Mouse (Mus musculus): ENCODE results near the gene Msh2. TPM values are rescaled to one million over a fixed set of nuclear protein-coding genes. Genes with fewer than 3 reads are reported as not detected.

Gene Msh2
- polyA plus RNA-seq, 1 experiment: 25.9 TPM

- TF ChIP-seq POLR2A (IDR thresholded peaks at IDR 0.05; ENCODE audit: borderline replicate concordance, control insufficient read depth, low read depth, low read length) (no peak), CTCF (IDR thresholded peaks at IDR 0.05; ENCODE audit: control insufficient read depth, insufficient read depth, low read length) (no peak)
- WGBS: 87% methylated on average over 8 of the region's 8 CpGs
- no peak overlapping the region for H3K4me3 ChIP-seq (replicated peaks; ENCODE audit: control insufficient read depth, low read depth, low read length)
- H3K27ac ChIP-seq (ENCODE audit: control insufficient read depth, insufficient read depth, low read depth, low read length, poor library complexity): no peak overlapping the region
- 0 out of 2 replicates have a peak, but pooled peaks cover 2% of the 10 kb centered on the region for H3K4me1 ChIP-seq (ENCODE audit: control insufficient read depth, insufficient read depth, low read length)
Measured at GRCm38 (mm10) chr17:87734471-87734870, 62.3 kb downstream of the Msh2 start.

- Histone ChIP-seq H3K4me1 (ENCODE audit: control insufficient read depth, insufficient read depth, low read length) (0 out of 2 replicates have a peak, but pooled peaks cover 2% of the 10 kb centered on the region), H3K4me3 (replicated peaks; ENCODE audit: control insufficient read depth, low read depth, low read length) (no peak overlapping the region), H3K27ac (ENCODE audit: control insufficient read depth, insufficient read depth, low read depth, low read length, poor library complexity) (no peak overlapping the region)
- WGBS: 78% methylated on average over 3 of the region's 3 CpGs
- TF ChIP-seq CTCF (IDR thresholded peaks at IDR 0.05; ENCODE audit: control insufficient read depth, insufficient read depth, low read length) (no peak), POLR2A (IDR thresholded peaks at IDR 0.05; ENCODE audit: borderline replicate concordance, control insufficient read depth, low read depth, low read length) (no peak)
Measured at GRCm38 (mm10) chr17:87737144-87737543, 65.0 kb downstream of the Msh2 start.

- Histone ChIP-seq H3K4me3 (replicated peaks; ENCODE audit: control insufficient read depth, low read depth, low read length) (no peak overlapping the region), H3K4me1 (ENCODE audit: control insufficient read depth, insufficient read depth, low read length) (no peaks in the 10 kb centered on the region), H3K27ac (ENCODE audit: control insufficient read depth, insufficient read depth, low read depth, low read length, poor library complexity) (no peak overlapping the region)
- WGBS: 39% methylated on average over 1 of the region's 1 CpGs
- TF ChIP-seq POLR2A (IDR thresholded peaks at IDR 0.05; ENCODE audit: borderline replicate concordance, control insufficient read depth, low read depth, low read length): no peak
- no peak for TF ChIP-seq CTCF (IDR thresholded peaks at IDR 0.05; ENCODE audit: control insufficient read depth, insufficient read depth, low read length)
Measured at GRCm38 (mm10) chr17:87739835-87740234, 67.7 kb downstream of the Msh2 start.

GRCm38 (mm10) chr17:87744985-87745925, 73.1 kb downstream of the Msh2 start:
- no peak for TF ChIP-seq CTCF (IDR thresholded peaks at IDR 0.05; ENCODE audit: control insufficient read depth, insufficient read depth, low read length)
- no peak for TF ChIP-seq POLR2A (IDR thresholded peaks at IDR 0.05; ENCODE audit: borderline replicate concordance, control insufficient read depth, low read depth, low read length)
- WGBS: 72% methylated on average over 32 of the region's 32 CpGs
- Histone ChIP-seq H3K4me3 (replicated peaks; ENCODE audit: control insufficient read depth, low read depth, low read length) (no peak overlapping the region), H3K27ac (ENCODE audit: control insufficient read depth, insufficient read depth, low read depth, low read length, poor library complexity) (no peak overlapping the region), H3K4me1 (ENCODE audit: control insufficient read depth, insufficient read depth, low read length) (peaks cover 1% of the 10 kb centered on the region)

GRCm38 (mm10) chr17:87745926-87746888, 74.1 kb downstream of the Msh2 start:
- WGBS: 57% methylated on average over 101 of the region's 101 CpGs
- H3K4me1 ChIP-seq (ENCODE audit: control insufficient read depth, insufficient read depth, low read length): peaks cover 1% of the 10 kb centered on the region
- H3K4me3 ChIP-seq (replicated peaks; ENCODE audit: control insufficient read depth, low read depth, low read length): peak overlapping the region; percentile 31
- H3K27ac ChIP-seq (ENCODE audit: control insufficient read depth, insufficient read depth, low read depth, low read length, poor library complexity): no peak overlapping the region; the same call in 1 of the 2 replicates
- TF ChIP-seq POLR2A (IDR thresholded peaks at IDR 0.05; ENCODE audit: borderline replicate concordance, control insufficient read depth, low read depth, low read length) (no peak), CTCF (IDR thresholded peaks at IDR 0.05; ENCODE audit: control insufficient read depth, insufficient read depth, low read length) (no peak)

- Histone ChIP-seq H3K4me3 (replicated peaks; ENCODE audit: control insufficient read depth, low read depth, low read length) (no peak overlapping the region), H3K27ac (ENCODE audit: control insufficient read depth, insufficient read depth, low read depth, low read length, poor library complexity) (no peak overlapping the region), H3K4me1 (ENCODE audit: control insufficient read depth, insufficient read depth, low read length) (no peaks in the 10 kb centered on the region)
- no peak for TF ChIP-seq POLR2A (IDR thresholded peaks at IDR 0.05; ENCODE audit: borderline replicate concordance, control insufficient read depth, low read depth, low read length)
- no peak for TF ChIP-seq CTCF (IDR thresholded peaks at IDR 0.05; ENCODE audit: control insufficient read depth, insufficient read depth, low read length)
- 84% methylated on average over 4 of the region's 4 CpGs for WGBS
Measured at GRCm38 (mm10) chr17:87760315-87760714, 88.2 kb downstream of the Msh2 start.

- Histone ChIP-seq H3K4me3 (replicated peaks; ENCODE audit: control insufficient read depth, low read depth, low read length) (no peak overlapping the region), H3K27ac (ENCODE audit: control insufficient read depth, insufficient read depth, low read depth, low read length, poor library complexity) (no peak overlapping the region), H3K4me1 (ENCODE audit: control insufficient read depth, insufficient read depth, low read length) (no peaks in the 10 kb centered on the region)
- TF ChIP-seq CTCF (IDR thresholded peaks at IDR 0.05; ENCODE audit: control insufficient read depth, insufficient read depth, low read length): no peak
- no peak for TF ChIP-seq POLR2A (IDR thresholded peaks at IDR 0.05; ENCODE audit: borderline replicate concordance, control insufficient read depth, low read depth, low read length)
- 84% methylated on average over 7 of the region's 7 CpGs for WGBS
Measured at GRCm38 (mm10) chr17:87763146-87763545, 91.0 kb downstream of the Msh2 start.

GRCm38 (mm10) chr17:87765031-87765430, 92.9 kb downstream of the Msh2 start:
- TF ChIP-seq POLR2A (IDR thresholded peaks at IDR 0.05; ENCODE audit: borderline replicate concordance, control insufficient read depth, low read depth, low read length): no peak
- no peak for TF ChIP-seq CTCF (IDR thresholded peaks at IDR 0.05; ENCODE audit: control insufficient read depth, insufficient read depth, low read length)
- WGBS: 88% methylated on average over 11 of the region's 11 CpGs

More at GRCm38 (mm10) chr17:87765031-87765430, 92.9 kb downstream of the Msh2 start:
- Histone ChIP-seq H3K4me1 (ENCODE audit: control insufficient read depth, insufficient read depth, low read length) (no peaks in the 10 kb centered on the region), H3K4me3 (replicated peaks; ENCODE audit: control insufficient read depth, low read depth, low read length) (no peak overlapping the region), H3K27ac (ENCODE audit: control insufficient read depth, insufficient read depth, low read depth, low read length, poor library complexity) (no peak overlapping the region)
